Mouse (Mus musculus): ENCODE measurements around the gene Unc119b. TPM values are rescaled to one million over a fixed set of nuclear protein-coding genes. Genes with fewer than 3 reads are reported as not detected.
"Not testable (repeated sequence)": the region's sequence is repeated elsewhere in the genome, so short reads cannot be mapped to it uniquely, and the experiment has no call there.

The Unc119b gene
- total RNA-seq, 2 experiments from 2014 or later = 31.1 to 32.2 TPM

- no peak for DNase-seq (ENCODE audit: low spot score in 2 of 2)
Measured at GRCm38 (mm10) chr5:115091776-115092175, 43.0 kb downstream of the Unc119b start.

- DNase-seq (ENCODE audit: low spot score in 2 of 2) = no peak
Measured at GRCm38 (mm10) chr5:115091015-115091414, 43.8 kb downstream of the Unc119b start.

GRCm38 (mm10) chr5:115089592-115090268, 45.0 kb downstream of the Unc119b start:
- DNase-seq (ENCODE audit: low spot score in 2 of 2) = no peak

GRCm38 (mm10) chr5:115085675-115086074, 49.1 kb downstream of the Unc119b start:
- DNase-seq (ENCODE audit: low spot score in 2 of 2) = no peak

GRCm38 (mm10) chr5:115083492-115083891, 51.3 kb downstream of the Unc119b start:
- no peak for DNase-seq (ENCODE audit: low spot score in 2 of 2)

- no peak for DNase-seq (ENCODE audit: low spot score in 2 of 2)
Measured at GRCm38 (mm10) chr5:115081636-115082035, 53.1 kb downstream of the Unc119b start.

GRCm38 (mm10) chr5:115076144-115076901, 58.5 kb downstream of the Unc119b start:
- peak; percentile 55 to 70 for DNase-seq (ENCODE audit: low spot score in 2 of 2)

GRCm38 (mm10) chr5:115074749-115075148, 60.0 kb downstream of the Unc119b start:
- no peak for DNase-seq (ENCODE audit: low spot score in 2 of 2)

GRCm38 (mm10) chr5:115073306-115073705, 61.5 kb downstream of the Unc119b start:
- DNase-seq (ENCODE audit: low spot score in 2 of 2) = not testable (repeated sequence)

Other genes starting within 250 kb of the Unc119b start
- gene Oasl2, start 238.0 kb downstream of the Unc119b start, total RNA-seq (2021) = 1 to 10 TPM in 1 of 2 experiments, under 1 TPM in 1; 0.64 to 1.4 TPM
- not detected for gene Oasl1, start 211.7 kb downstream of the Unc119b start, total RNA-seq (2021)
- gene 2210016L21Rik, start 192.8 kb downstream of the Unc119b start, total RNA-seq (2021) = 100 to 1,000 TPM; 187 to 201 TPM
- gene Hnf1a, start 163.9 kb downstream of the Unc119b start, total RNA-seq (2021) = not detected
- gene Sppl3, start 123.8 kb downstream of the Unc119b start, total RNA-seq (2021) = 10 to 100 TPM; 89.6 to 90.5 TPM
- not detected for gene Gm10401, start 36.7 kb downstream of the Unc119b start, total RNA-seq (2021)
- gene Acads, start 15.6 kb downstream of the Unc119b start, total RNA-seq (2021) = 1 to 10 TPM; 8.5 to 9.9 TPM
- 10 to 100 TPM; 78.9 to 87.5 TPM for gene Mlec, start 23.2 kb upstream of the Unc119b start, total RNA-seq (2021)
- 100 to 1,000 TPM; 107 to 115 TPM for gene Cabp1, start 59.4 kb upstream of the Unc119b start, total RNA-seq (2021)
- gene Pop5, start 100.9 kb upstream of the Unc119b start, total RNA-seq (2021) = 10 to 100 TPM; 68.7 to 72.8 TPM
- gene Rnf10, start 137.9 kb upstream of the Unc119b start, total RNA-seq (2021) = 100 to 1,000 TPM; 262 to 266 TPM
- 10 to 100 TPM; 38.8 to 40.3 TPM for gene Coq5, start 144.7 kb upstream of the Unc119b start, total RNA-seq (2021)
- gene Dynll1, start 166.0 kb upstream of the Unc119b start, total RNA-seq (2021) = 100 to 1,000 TPM; 770 to 901 TPM
- 10 to 100 TPM; 82.0 to 88.2 TPM for gene Srsf9, start 192.2 kb upstream of the Unc119b start, total RNA-seq (2021)
- 10 to 100 TPM; 22.3 to 22.6 TPM for gene Gatc, start 206.2 kb upstream of the Unc119b start, total RNA-seq (2021)
- gene Triap1, start 206.2 kb upstream of the Unc119b start, total RNA-seq (2021) = 10 to 100 TPM; 28.8 to 31.4 TPM
- 100 to 1,000 TPM; 865 to 866 TPM for gene Cox6a1, start 214.0 kb upstream of the Unc119b start, total RNA-seq (2021)

All from layer of hippocampus, postnatal 14 days (tissue).